Mouse (Mus musculus): ENCODE measurements around the gene Fgf11. TPM values are rescaled to one million over a fixed set of nuclear protein-coding genes. Genes with fewer than 3 reads are reported as not detected.

Fgf11 gene
- polyA plus RNA-seq, 1 experiment from 2014 or later = 5.5 TPM

GRCm38 (mm10) chr11:69795983-69796435 lies 5.6 kb downstream of the Fgf11 start:
- Histone ChIP-seq H3K9me3 (no peaks in the 10 kb centered on the region), H3K4me2 (peak overlapping the region; percentile 66), H3K27me3 (peaks cover 53% of the 10 kb centered on the region), H3K36me3 (peaks cover 4% of the 10 kb centered on the region), H3K4me3 (peak overlapping the region; percentile 35), H3K4me1 (replicated peaks) (peaks cover 39% of the 10 kb centered on the region), H3K27ac (no peak overlapping the region), H3K9ac (no peak overlapping the region)
- WGBS = 2% methylated on average over 13 of the region's 13 CpGs
- ATAC-seq (ENCODE audit: low FRiP score) = no peak

GRCm38 (mm10) chr11:69795168-69795982 lies 6.3 kb downstream of the Fgf11 start, which contains the start of gene Chrnb1:
TSS of gene Chrnb1 (minus strand) at chr11:69795943.
- Histone ChIP-seq H3K27me3 (peaks cover 55% of the 10 kb centered on the region), H3K9ac (peak within 1 kb of the TSS; percentile 61), H3K36me3 (peaks cover 4% of the 10 kb centered on the region), H3K4me1 (replicated peaks) (peaks cover 35% of the 10 kb centered on the region), H3K4me2 (peak within 1 kb of the TSS; percentile 66), H3K27ac (no peak within 1 kb of the TSS), H3K9me3 (no peaks in the 10 kb centered on the region), H3K4me3 (peak within 1 kb of the TSS; percentile 35)
- peak; percentile 90 for ATAC-seq (ENCODE audit: low FRiP score)
- WGBS = 2% methylated on average over 52 of the region's 52 CpGs

- Histone ChIP-seq H3K27ac (no peak overlapping the region), H3K4me2 (no peak overlapping the region), H3K4me3 (no peak overlapping the region), H3K9ac (no peak overlapping the region), H3K9me3 (no peaks in the 10 kb centered on the region), H3K27me3 (peaks cover 58% of the 10 kb centered on the region), H3K36me3 (peaks cover 4% of the 10 kb centered on the region), H3K4me1 (replicated peaks) (peaks cover 15% of the 10 kb centered on the region)
- 67% methylated on average over 5 of the region's 5 CpGs for WGBS
- no peak for ATAC-seq (ENCODE audit: low FRiP score)
Measured at GRCm38 (mm10) chr11:69793429-69793828, 8.2 kb downstream of the Fgf11 start.

GRCm38 (mm10) chr11:69791420-69791819 lies 10.2 kb downstream of the Fgf11 start:
- Histone ChIP-seq H3K27me3 (peaks cover 41% of the 10 kb centered on the region), H3K4me2 (no peak overlapping the region), H3K27ac (no peak overlapping the region), H3K36me3 (no peaks in the 10 kb centered on the region), H3K9ac (no peak overlapping the region), H3K4me1 (replicated peaks) (peaks cover 11% of the 10 kb centered on the region), H3K4me3 (no peak overlapping the region), H3K9me3 (no peaks in the 10 kb centered on the region)
- no peak for ATAC-seq (ENCODE audit: low FRiP score)
- 76% methylated on average over 5 of the region's 5 CpGs for WGBS

GRCm38 (mm10) chr11:69789431-69789830 lies 12.2 kb downstream of the Fgf11 start:
- no peak for ATAC-seq (ENCODE audit: low FRiP score)
- H3K27me3 ChIP-seq = peaks cover 27% of the 10 kb centered on the region; the same call in 1 of the 2 replicates
- no peaks in the 10 kb centered on the region for H3K9me3 ChIP-seq
- H3K4me3 ChIP-seq = no peak overlapping the region
- no peaks in the 10 kb centered on the region for H3K36me3 ChIP-seq
- H3K4me2 ChIP-seq = no peak overlapping the region
- 66% methylated on average over 5 of the region's 5 CpGs for WGBS
- H3K9ac ChIP-seq = no peak overlapping the region
- H3K4me1 ChIP-seq (replicated peaks) = no peaks in the 10 kb centered on the region
- H3K27ac ChIP-seq = no peak overlapping the region

GRCm38 (mm10) chr11:69787306-69787705 lies 14.4 kb downstream of the Fgf11 start:
- no peaks in the 10 kb centered on the region for H3K9me3 ChIP-seq
- H3K4me2 ChIP-seq = no peak overlapping the region
- no peak overlapping the region for H3K9ac ChIP-seq
- no peak overlapping the region for H3K27ac ChIP-seq
- no peak for ATAC-seq (ENCODE audit: low FRiP score)
- no peaks in the 10 kb centered on the region for H3K36me3 ChIP-seq
- no peaks in the 10 kb centered on the region for H3K4me1 ChIP-seq (replicated peaks)
- 82% methylated on average over 5 of the region's 5 CpGs for WGBS
- no peak overlapping the region for H3K4me3 ChIP-seq
- peaks cover 5% of the 10 kb centered on the region; the same call in 1 of the 2 replicates for H3K27me3 ChIP-seq

- WGBS = 51% methylated on average over 15 of the region's 15 CpGs
- no peak overlapping the region for H3K27ac ChIP-seq
- no peak for ATAC-seq (ENCODE audit: low FRiP score)
- no peak overlapping the region for H3K9ac ChIP-seq
- H3K27me3 ChIP-seq = peaks cover 3% of the 10 kb centered on the region; the same call in 1 of the 2 replicates
- no peaks in the 10 kb centered on the region for H3K36me3 ChIP-seq
- no peak overlapping the region for H3K4me3 ChIP-seq
- no peak overlapping the region for H3K4me2 ChIP-seq
- H3K9me3 ChIP-seq = no peaks in the 10 kb centered on the region
- H3K4me1 ChIP-seq (replicated peaks) = 0 out of 2 replicates have a peak, but pooled peaks cover 5% of the 10 kb centered on the region
Measured at GRCm38 (mm10) chr11:69784793-69785272, 16.8 kb downstream of the Fgf11 start.

- no peak overlapping the region for H3K4me2 ChIP-seq
- no peak overlapping the region for H3K27ac ChIP-seq
- WGBS = 24% methylated on average over 4 of the region's 4 CpGs
- H3K4me1 ChIP-seq (replicated peaks) = peaks cover 11% of the 10 kb centered on the region; the same call in 1 of the 2 replicates
- H3K4me3 ChIP-seq = no peak overlapping the region
- H3K36me3 ChIP-seq = peaks cover 19% of the 10 kb centered on the region
- ATAC-seq (ENCODE audit: low FRiP score) = no peak
- no peak overlapping the region for H3K9ac ChIP-seq
- no peaks in the 10 kb centered on the region for H3K9me3 ChIP-seq
- peaks cover 23% of the 10 kb centered on the region for H3K27me3 ChIP-seq
Measured at GRCm38 (mm10) chr11:69781828-69782227, 19.8 kb downstream of the Fgf11 start.

- H3K36me3 ChIP-seq = peaks cover 33% of the 10 kb centered on the region
- no peak overlapping the region for H3K4me3 ChIP-seq
- H3K4me1 ChIP-seq (replicated peaks) = peaks cover 17% of the 10 kb centered on the region
- H3K27me3 ChIP-seq = peaks cover 23% of the 10 kb centered on the region
- 55% methylated on average over 7 of the region's 7 CpGs for WGBS
- no peak overlapping the region for H3K9ac ChIP-seq
- no peak overlapping the region for H3K4me2 ChIP-seq
- ATAC-seq (ENCODE audit: low FRiP score) = no peak
- no peak overlapping the region for H3K27ac ChIP-seq
- H3K9me3 ChIP-seq = no peaks in the 10 kb centered on the region
Measured at GRCm38 (mm10) chr11:69778985-69779384, 22.7 kb downstream of the Fgf11 start.

GRCm38 (mm10) chr11:69778258-69778982 lies 23.2 kb downstream of the Fgf11 start:
- peaks cover 23% of the 10 kb centered on the region for H3K27me3 ChIP-seq
- no peak overlapping the region for H3K27ac ChIP-seq
- H3K9ac ChIP-seq = no peak overlapping the region
- no peak overlapping the region for H3K4me2 ChIP-seq
- H3K4me3 ChIP-seq = no peak overlapping the region
- H3K36me3 ChIP-seq = peaks cover 33% of the 10 kb centered on the region
- H3K9me3 ChIP-seq = no peaks in the 10 kb centered on the region
- peaks cover 17% of the 10 kb centered on the region for H3K4me1 ChIP-seq (replicated peaks)
- 68% methylated on average over 23 of the region's 23 CpGs for WGBS
- ATAC-seq (ENCODE audit: low FRiP score) = no peak

- Histone ChIP-seq H3K27me3 (peaks cover 23% of the 10 kb centered on the region), H3K9me3 (no peaks in the 10 kb centered on the region), H3K36me3 (peaks cover 33% of the 10 kb centered on the region), H3K27ac (no peak overlapping the region), H3K4me1 (replicated peaks) (peaks cover 17% of the 10 kb centered on the region), H3K9ac (peak overlapping the region; percentile 29; the same call in 1 of the 2 replicates), H3K4me3 (no peak overlapping the region), H3K4me2 (no peak overlapping the region)
- 68% methylated on average over 26 of the region's 26 CpGs for WGBS
- ATAC-seq (ENCODE audit: low FRiP score) = no peak
Measured at GRCm38 (mm10) chr11:69777504-69778257, 24.0 kb downstream of the Fgf11 start.

GRCm38 (mm10) chr11:69776488-69776887 lies 25.2 kb downstream of the Fgf11 start:
- H3K4me2 ChIP-seq = no peak overlapping the region
- peaks cover 12% of the 10 kb centered on the region for H3K4me1 ChIP-seq (replicated peaks)
- no peak overlapping the region for H3K4me3 ChIP-seq
- H3K27me3 ChIP-seq = peaks cover 23% of the 10 kb centered on the region
- H3K9me3 ChIP-seq = no peaks in the 10 kb centered on the region
- 82% methylated on average over 20 of the region's 20 CpGs for WGBS
- ATAC-seq (ENCODE audit: low FRiP score) = no peak
- no peak overlapping the region for H3K27ac ChIP-seq
- H3K9ac ChIP-seq = peak overlapping the region; percentile 9; the same call in 1 of the 2 replicates
- H3K36me3 ChIP-seq = peaks cover 33% of the 10 kb centered on the region

Data from hindbrain, embryonic 13.5 days (tissue).